Mouse (Mus musculus) forebrain, embryonic 12.5 days (tissue): Measurements from ENCODE around the gene Nit2. TPM values are rescaled to one million over a fixed set of nuclear protein-coding genes. Genes with fewer than 3 reads are reported as not detected.

ENCODE experiments used
- ATAC-seq: fragments of 200-750 bp; cut with Nextera tagmentation; 2 replicates; pipeline ENCODE4 v1.8.0; 2017; ENCODE audit warnings: moderate TSS enrichment; ENCODE audit not compliant: low FRiP score
- H3K27ac ChIP-seq: fragments of 300-500 bp; sonication (generic); 2 replicates; pipeline ENCODE4 v1.5.1; 2016; ENCODE audit warnings: mild to moderate bottlenecking
- H3K27me3 ChIP-seq: fragments of 300-500 bp; sonication (generic); 2 replicates; pipeline ENCODE4 v1.6.1; 2016; ENCODE audit warnings: mild to moderate bottlenecking
- H3K36me3 ChIP-seq: fragments of 300-500 bp; sonication (generic); replicated peaks from 2 replicates; pipeline ENCODE4 v1.6.1; 2016; ENCODE audit warnings: mild to moderate bottlenecking
- H3K4me1 ChIP-seq: fragments of 300-500 bp; sonication (generic); 2 replicates; pipeline ENCODE4 v1.6.1; 2016
- H3K4me2 ChIP-seq: fragments of 300-500 bp; sonication (generic); 2 replicates; pipeline ENCODE4 v1.6.1; 2016; ENCODE audit warnings: mild to moderate bottlenecking, moderate library complexity
- H3K4me3 ChIP-seq: fragments of 300-500 bp; sonication (generic); replicated peaks from 2 replicates; pipeline ENCODE4 v1.5.1; 2016; ENCODE audit warnings: mild to moderate bottlenecking
- H3K9ac ChIP-seq: fragments of 300-500 bp; sonication (generic); 2 replicates; pipeline ENCODE4 v1.6.1; 2016; ENCODE audit warnings: mild to moderate bottlenecking
- H3K9me3 ChIP-seq: fragments of 300-500 bp; sonication (generic); 2 replicates; pipeline ENCODE4 v1.6.1; 2016
- WGBS: fragments of 180-500 bp; shearing (Covaris S2); methylation state at CpG from one replicate; pipeline ENCODE4 v1.1.7; 2016; 5-methylcytosine and 5-hydroxymethylcytosine counted together
- polyA plus RNA-seq: library from polyadenylated mRNA; unstranded; fragments of >200 nt; fragmentation: Nextera tagmentation; extraction: Ambion mirVana; gene quantifications from 2 replicates; pipeline ENCODE4 v1.2.1, GENCODE M21; 2016

Gene Nit2
- polyA plus RNA-seq, 1 experiment from 2014 or later: 48.2 TPM

DNA sequence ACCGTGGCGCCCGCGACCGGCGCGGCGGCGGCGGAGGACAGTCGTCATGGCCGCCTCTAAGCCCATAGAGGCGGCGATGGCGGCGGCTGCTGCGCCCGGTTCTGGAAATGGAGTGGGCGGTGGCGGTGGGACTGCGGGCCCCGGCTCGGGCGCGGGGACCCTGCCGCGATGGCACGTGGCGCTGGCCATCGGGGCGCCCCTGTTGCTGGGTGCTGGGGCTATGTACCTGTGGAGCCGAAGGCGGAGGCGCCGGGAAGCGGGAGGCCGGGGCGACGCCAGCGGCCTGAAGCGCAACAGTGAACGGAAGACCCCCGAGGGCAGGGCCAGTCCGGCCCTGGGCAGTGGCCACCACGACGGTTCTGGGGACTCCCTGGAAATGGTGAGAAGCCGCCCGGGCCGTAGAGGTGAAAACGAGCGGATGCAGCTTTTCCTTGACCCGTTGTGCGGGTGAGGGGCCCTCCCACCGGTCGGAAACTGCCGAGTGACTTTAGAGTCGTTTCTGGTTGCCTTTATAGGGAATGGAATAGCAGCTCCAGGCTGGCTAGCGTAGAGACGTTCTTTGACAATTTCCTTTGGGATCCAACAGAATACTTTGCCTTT lies 45.2 kb downstream of the Nit2 start:
- H3K4me3 ChIP-seq: peak overlapping the region; percentile 97
- H3K4me2 ChIP-seq: peak overlapping the region; percentile 73
- H3K4me1 ChIP-seq: peaks cover 16% of the 10 kb centered on the region
- no peak; the same call in 1 of the 2 replicates for ATAC-seq
- H3K9ac ChIP-seq: peak overlapping the region; percentile 93
- no peaks in the 10 kb centered on the region for H3K36me3 ChIP-seq
- H3K27ac ChIP-seq: peak overlapping the region; percentile 93
- WGBS: under 1% methylated on average over 57 of the region's 59 CpGs
- H3K9me3 ChIP-seq: no peaks in the 10 kb centered on the region
- no peaks in the 10 kb centered on the region for H3K27me3 ChIP-seq

DNA sequence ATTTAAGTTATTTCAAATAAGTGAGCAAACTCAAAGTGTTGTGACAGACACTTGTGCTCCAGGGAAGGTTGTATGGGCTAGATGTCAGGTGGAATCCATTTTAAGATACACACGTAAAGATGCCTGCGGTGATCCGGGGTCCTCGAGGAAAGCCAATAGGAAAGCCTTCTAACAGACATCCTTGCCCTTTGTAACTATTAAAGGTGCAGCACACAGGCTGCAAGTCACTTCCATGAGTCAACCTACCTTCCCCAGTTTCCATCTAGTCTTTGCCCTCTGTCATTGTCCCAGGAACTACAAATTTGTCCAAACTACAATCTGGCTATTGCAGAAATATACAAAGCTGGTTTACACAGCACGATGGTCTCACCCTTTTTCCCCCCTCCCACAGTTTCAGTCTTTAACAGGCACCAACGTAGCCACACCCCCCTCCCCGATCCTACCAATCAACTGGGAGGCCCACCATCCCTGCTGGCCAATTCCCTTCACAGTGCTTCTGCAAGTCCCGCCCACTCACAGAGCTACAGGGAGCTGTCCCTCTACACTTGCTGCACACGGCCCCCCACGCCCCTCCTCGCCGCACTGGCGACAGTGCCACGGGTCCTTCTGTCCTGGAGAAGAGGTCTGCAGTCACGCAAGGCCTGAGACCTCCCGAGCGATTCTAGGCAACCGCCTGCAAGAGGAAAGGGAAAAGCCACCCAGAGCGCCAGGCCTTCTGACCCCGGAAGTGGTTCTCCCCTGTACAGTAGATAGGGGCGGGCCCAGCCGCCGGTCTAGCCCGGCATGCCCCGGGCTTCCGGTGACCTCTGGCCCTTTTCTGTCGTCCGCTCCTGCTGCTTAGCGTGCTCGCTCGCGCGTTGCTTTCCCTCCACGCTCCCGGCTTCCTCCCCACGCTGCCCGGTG lies 46.0 kb downstream of the Nit2 start, which contains the start of gene Tomm70a:
Tomm70a (plus strand) TSS at position 791 of the 903 bp plus-strand sequence.
- Histone ChIP-seq H3K9ac (peak within 1 kb of the TSS; percentile 93), H3K27me3 (no peaks in the 10 kb centered on the region), H3K9me3 (no peaks in the 10 kb centered on the region), H3K4me2 (peak within 1 kb of the TSS; percentile 73), H3K27ac (peak within 1 kb of the TSS; percentile 93), H3K36me3 (no peaks in the 10 kb centered on the region), H3K4me1 (peaks cover 16% of the 10 kb centered on the region), H3K4me3 (peak within 1 kb of the TSS; percentile 97)
- peak; percentile 99 for ATAC-seq
- WGBS: under 1% methylated on average over 32 of the region's 37 CpGs

GRCm38 (mm10) chr16:57117562-57117961 lies 49.6 kb downstream of the Nit2 start:
- Histone ChIP-seq H3K4me2 (no peak overlapping the region), H3K27me3 (0 out of 2 replicates have a peak, but pooled peaks cover 3% of the 10 kb centered on the region), H3K4me3 (no peak overlapping the region), H3K9ac (no peak overlapping the region), H3K4me1 (peaks cover 3% of the 10 kb centered on the region), H3K9me3 (no peaks in the 10 kb centered on the region), H3K27ac (no peak overlapping the region), H3K36me3 (no peaks in the 10 kb centered on the region)
- WGBS: 81% methylated on average over 2 of the region's 2 CpGs
- ATAC-seq: no peak

- H3K27ac ChIP-seq: no peak overlapping the region
- no peak overlapping the region for H3K4me3 ChIP-seq
- H3K27me3 ChIP-seq: 0 out of 2 replicates have a peak, but pooled peaks cover 3% of the 10 kb centered on the region
- H3K9ac ChIP-seq: no peak overlapping the region
- no peak for ATAC-seq
- H3K4me1 ChIP-seq: no peaks in the 10 kb centered on the region
- no peak overlapping the region for H3K4me2 ChIP-seq
- no peaks in the 10 kb centered on the region for H3K36me3 ChIP-seq
- no peaks in the 10 kb centered on the region for H3K9me3 ChIP-seq
These were observed 51.1 kb downstream of the Nit2 start for GRCm38 (mm10) chr16:57116066-57116465.

Other genes with a start within 250 kb of the Nit2 start
- gene Lnp1, start 239.3 kb downstream of the Nit2 start, polyA plus RNA-seq: not detected in 2 replicates
- gene Tmem45a2, start 96.0 kb downstream of the Nit2 start, polyA plus RNA-seq: not detected in 2 replicates
- gene Tomm70a, start 45.6 kb downstream of the Nit2 start, polyA plus RNA-seq: 62.6 and 62.7 TPM in 2 replicates
- 29.9 and 34.4 TPM in 2 replicates for gene Tbc1d23, start 64.2 kb upstream of the Nit2 start, polyA plus RNA-seq
- gene Tmem30c, start 125.5 kb upstream of the Nit2 start, polyA plus RNA-seq: 0.15 and 0.26 TPM in 2 replicates
- gene Filip1l, start 185.8 kb upstream of the Nit2 start, polyA plus RNA-seq: 5.4 and 6.6 TPM in 2 replicates